Mouse (Mus musculus) embryonic facial prominence, embryonic 13.5 days (tissue): Measurements from ENCODE around the gene Mycl. TPM values are rescaled to one million over a fixed set of nuclear protein-coding genes. Genes with fewer than 3 reads are reported as not detected.

Experiments used
- polyA plus RNA-seq: library from polyadenylated mRNA; unstranded; fragments of >200 nt; fragmentation: Nextera tagmentation; extraction: Ambion mirVana; gene quantifications from 2 replicates; pipeline ENCODE4 v1.2.1, GENCODE M21; 2015

Gene Mycl
- polyA plus RNA-seq, 1 experiment from 2014 or later: 33.4 TPM

Other genes with a start within 250 kb of the Mycl start
- gene Ppt1, start 159.4 kb upstream of the Mycl start, polyA plus RNA-seq: 79.0 and 81.7 TPM in 2 replicates
- gene Cap1, start 109.6 kb upstream of the Mycl start, polyA plus RNA-seq: 65.5 and 67.2 TPM in 2 replicates
- 5.1 and 6.6 TPM in 2 replicates for gene Mfsd2a, start 34.5 kb upstream of the Mycl start, polyA plus RNA-seq
- gene Trit1, start 20.9 kb downstream of the Mycl start, polyA plus RNA-seq: 19.7 and 20.8 TPM in 2 replicates
- gene Bmp8b, start 109.5 kb downstream of the Mycl start, polyA plus RNA-seq: 0.51 and 0.58 TPM in 2 replicates
- 0.19 TPM in 1 of 2 replicates, not detected in the other for gene Oxct2b, start 120.6 kb downstream of the Mycl start, polyA plus RNA-seq
- gene Ppie, start 144.3 kb downstream of the Mycl start, polyA plus RNA-seq: 113 and 114 TPM in 2 replicates
- gene Hpcal4, start 187.6 kb downstream of the Mycl start, polyA plus RNA-seq: 0.26 and 0.44 TPM in 2 replicates
- gene Nt5c1a, start 205.9 kb downstream of the Mycl start, polyA plus RNA-seq: not detected in 2 replicates
- 4.3 and 5.0 TPM in 2 replicates for gene Heyl, start 237.9 kb downstream of the Mycl start, polyA plus RNA-seq